Mouse (Mus musculus): ENCODE data around the gene Lsm3. TPM values are rescaled to one million over a fixed set of nuclear protein-coding genes. Genes with fewer than 3 reads are reported as not detected.

Gene Lsm3
- total RNA-seq (2023) = 10 to 100 TPM; 48.2 to 60.1 TPM

GRCm38 (mm10) chr6:91515545-91516449 lies at the start of gene Lsm3, which contains the start of gene Xpc:
TSS of gene Lsm3 (plus strand) at chr6:91515928.
TSS of gene Xpc (minus strand) at chr6:91515888.

GRCm38 (mm10) chr6:91472868-91473804 lies 42.6 kb upstream of the Lsm3 start, which contains the start of the genes Chchd4 and Tmem43:
TSS of gene Chchd4 (minus strand) at chr6:91473546.
TSS of gene Tmem43 (plus strand) at chr6:91473703.

Other genes starting within 250 kb of the Lsm3 start
- gene Wnt7a, start 104.6 kb upstream of the Lsm3 start, total RNA-seq (2023) = not detected
- 1 to 10 TPM; 4.0 to 4.4 TPM for gene Chchd4, start 42.4 kb upstream of the Lsm3 start, total RNA-seq (2023)
- gene Tmem43, start 42.2 kb upstream of the Lsm3 start, total RNA-seq (2023) = 100 to 1,000 TPM; 113 to 117 TPM
- gene Xpc, start within 50 bp of the Lsm3 start, total RNA-seq (2023) = 10 to 100 TPM; 24.1 to 29.2 TPM
- gene Slc6a6, start 168.1 kb downstream of the Lsm3 start, total RNA-seq (2023) = 100 to 1,000 TPM; 229 to 242 TPM